Mouse (Mus musculus) left cerebral cortex, adult 18-20 months (tissue): Measurements from ENCODE around the gene Cdk2ap2. TPM values are rescaled to one million over a fixed set of nuclear protein-coding genes. Genes with fewer than 3 reads are reported as not detected.
A peak's percentile ranks its signal among the peaks of the same experiment; 100 is the strongest.
"Not testable (repeated sequence)": the region's sequence is repeated elsewhere in the genome, so short reads cannot be mapped to it uniquely, and the experiment has no call there.

Experiments
- DNase-seq, 2 experiments: peaks; one replicate each; pipeline ENCODE4 v3.0.0; 2021 to 2022; ENCODE audit warnings: low spot score in 2 of 2, mixed read lengths in 1 of 2
- total RNA-seq, 2 experiments: library from RNA; stranded (reverse); gene quantifications; 2 replicates each; pipeline ENCODE4 v1.2.3; 2021

Cdk2ap2 gene
- total RNA-seq, 2 experiments from 2014 or later, result 33.6 to 37.3 TPM

DNA sequence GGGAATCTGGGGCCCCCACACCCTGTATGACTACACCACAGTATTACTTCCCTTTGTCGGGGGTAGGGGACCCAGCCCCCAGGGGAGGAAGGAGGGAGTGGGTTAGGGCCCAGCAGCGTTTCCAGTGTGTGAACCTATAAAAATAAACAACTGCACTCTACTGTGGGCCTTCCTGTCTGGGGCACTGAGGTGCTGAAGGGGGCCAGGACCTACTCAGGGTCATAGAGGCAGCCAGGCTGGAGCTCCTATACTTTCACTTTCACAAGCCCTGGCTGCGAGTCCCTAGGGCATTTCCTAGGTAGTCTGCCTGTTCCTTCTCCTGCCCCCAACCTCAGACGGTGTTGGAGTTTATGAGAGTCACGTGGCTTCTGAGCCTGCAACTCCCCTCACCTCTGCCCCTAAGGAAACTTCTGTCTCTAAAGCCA is 16.8 kb downstream of the Cdk2ap2 start:
- DNase-seq, result no peak

DNA sequence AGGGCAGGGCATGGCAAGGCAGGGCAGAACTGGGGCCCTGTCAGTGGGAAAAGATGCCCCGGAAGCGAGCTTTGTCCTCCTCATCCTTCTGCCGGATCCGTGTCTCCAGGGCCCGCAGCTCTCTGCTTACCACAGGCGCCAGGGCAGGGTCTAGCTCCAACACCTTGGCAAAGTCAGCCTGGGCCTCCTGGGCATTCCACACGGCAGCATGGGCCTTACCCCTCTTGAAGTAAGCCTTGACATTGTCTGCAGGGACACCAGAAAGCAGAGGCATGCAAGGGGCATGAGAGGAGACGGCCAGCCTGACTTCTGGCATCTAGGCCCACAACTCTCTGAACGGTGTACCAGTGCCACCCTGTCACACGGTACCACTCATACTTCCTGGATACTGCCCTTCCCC is 17.6 kb downstream of the Cdk2ap2 start:
- DNase-seq, result no peak

DNA sequence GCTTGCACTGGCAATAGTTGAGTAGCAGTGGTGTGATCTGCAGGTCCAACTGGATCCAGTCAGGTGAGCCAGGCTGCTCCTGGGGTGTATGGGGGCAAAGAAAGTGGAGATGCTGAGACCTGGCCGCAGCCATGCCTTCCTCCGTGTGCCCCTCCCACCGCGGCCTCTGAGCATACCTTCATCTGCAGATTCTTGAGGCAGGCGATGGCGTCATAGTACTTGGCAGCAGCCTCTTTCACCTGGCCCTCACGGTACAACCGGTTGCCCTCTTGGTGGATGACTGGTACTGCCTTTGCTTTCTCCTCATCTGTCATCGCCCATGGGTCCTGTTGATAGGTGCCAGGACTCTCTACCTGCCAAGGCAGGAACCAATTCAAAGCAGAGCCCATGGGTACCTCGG is 18.2 kb downstream of the Cdk2ap2 start:
- no peak for DNase-seq

DNA sequence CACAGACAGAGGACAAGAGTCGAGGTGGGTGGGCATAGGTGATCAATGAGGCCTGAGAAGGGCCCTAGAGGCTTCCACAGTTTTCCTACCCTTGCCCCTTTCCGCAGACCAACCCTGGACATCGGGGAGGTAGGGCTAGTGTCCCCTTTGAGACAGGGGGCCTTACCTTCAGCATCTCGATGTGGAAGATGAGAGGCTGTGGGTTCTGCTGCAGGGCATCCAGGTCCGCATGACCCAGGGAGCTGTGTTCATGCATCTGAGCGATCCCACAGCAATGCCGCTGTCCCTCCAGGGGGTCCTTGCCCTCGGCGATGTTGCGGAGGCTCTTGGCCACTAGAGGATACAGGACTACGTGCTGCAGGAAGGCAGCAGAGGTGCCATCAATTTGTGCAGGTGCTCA is 18.8 kb downstream of the Cdk2ap2 start:
- no peak for DNase-seq

GRCm38 (mm10) chr19:4117006-4117405 is 20.0 kb downstream of the Cdk2ap2 start:
- DNase-seq, result no peak

DNA sequence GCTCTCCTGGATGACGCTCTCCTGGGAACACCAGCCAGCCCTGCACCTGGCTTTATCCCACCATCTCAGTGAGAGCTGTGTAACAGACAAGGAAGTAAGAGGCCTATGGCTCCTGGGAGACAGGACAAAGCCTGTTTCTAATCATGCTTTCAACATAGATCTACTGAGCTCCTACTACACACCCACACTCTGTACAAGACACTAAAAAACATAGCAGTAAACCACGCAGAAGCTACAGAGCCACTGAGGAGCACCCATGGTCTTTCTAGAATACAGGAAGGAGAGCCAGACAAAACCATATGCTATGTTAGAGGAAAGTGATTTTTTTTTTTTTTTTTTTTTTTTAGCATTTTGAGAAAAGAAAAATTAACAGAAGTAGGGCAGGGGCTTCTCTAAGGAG is 21.4 kb downstream of the Cdk2ap2 start:
- DNase-seq, result no peak

- no peak for DNase-seq
Measured at GRCm38 (mm10) chr19:4119716-4120487, 22.9 kb downstream of the Cdk2ap2 start.

GRCm38 (mm10) chr19:4120496-4120895 is 23.5 kb downstream of the Cdk2ap2 start:
- DNase-seq, result no peak

- peak; percentile 97 to 98 for DNase-seq
Measured at GRCm38 (mm10) chr19:4121097-4121805, 24.3 kb downstream of the Cdk2ap2 start.

DNA sequence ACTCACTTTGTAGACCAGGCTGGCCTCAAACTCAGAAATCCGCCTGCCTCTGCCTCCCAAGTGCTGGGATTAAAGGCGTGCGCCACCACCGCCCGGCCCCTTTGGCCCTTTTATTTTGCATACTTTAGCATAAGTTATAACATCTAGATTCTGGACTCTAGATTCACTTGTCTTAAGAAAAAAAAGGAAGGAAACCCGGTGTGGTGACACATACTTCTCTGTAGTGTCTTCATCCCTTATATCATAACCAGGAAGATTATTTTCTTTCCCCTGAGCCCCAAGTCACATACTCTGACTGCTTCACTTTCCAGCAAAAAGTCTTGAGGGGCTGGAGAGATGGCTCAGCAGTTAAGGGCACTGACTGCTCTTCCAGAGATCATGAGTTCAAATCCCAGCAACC is 24.9 kb downstream of the Cdk2ap2 start:
- not testable (repeated sequence) for DNase-seq

GRCm38 (mm10) chr19:4122411-4123370 is 25.7 kb downstream of the Cdk2ap2 start:
- DNase-seq, result no peak

DNA sequence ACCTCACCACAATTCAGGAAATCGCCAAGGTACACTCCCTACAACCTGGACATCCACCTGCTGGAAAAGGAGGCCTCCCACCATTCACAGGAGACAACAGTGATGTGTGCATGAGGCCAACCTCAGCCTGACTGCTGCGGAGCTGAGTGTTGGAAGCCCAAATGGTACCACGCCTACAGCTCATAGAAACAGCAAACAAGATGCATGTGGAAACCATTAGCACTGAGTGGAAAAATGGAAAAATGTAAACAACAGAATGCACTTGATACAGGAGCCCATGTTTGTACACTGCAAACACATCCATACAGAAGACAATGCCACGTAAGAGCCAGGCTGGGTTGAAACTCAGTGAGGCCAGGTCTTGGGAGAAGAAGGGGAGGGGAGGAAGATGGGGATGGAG is 27.4 kb downstream of the Cdk2ap2 start:
- no peak for DNase-seq

DNA sequence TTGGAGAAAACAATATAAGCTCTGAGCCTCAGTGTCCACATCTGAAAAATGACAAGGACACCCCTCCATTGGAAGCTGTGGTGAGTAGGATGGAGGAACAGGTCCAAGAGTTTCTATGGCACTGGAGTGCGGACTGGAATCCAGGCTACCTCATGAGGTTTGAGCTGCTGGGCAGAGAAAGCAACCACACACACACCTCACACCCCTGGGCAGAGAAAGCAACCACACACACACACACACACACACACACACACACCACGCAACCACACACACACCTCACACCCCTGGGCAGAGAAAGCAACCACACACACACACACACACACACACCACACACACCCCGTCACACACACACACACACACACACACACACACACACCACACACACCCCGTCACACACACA is 28.3 kb downstream of the Cdk2ap2 start:
- DNase-seq, result peak in 1 of 2 experiments; percentile 24

DNA sequence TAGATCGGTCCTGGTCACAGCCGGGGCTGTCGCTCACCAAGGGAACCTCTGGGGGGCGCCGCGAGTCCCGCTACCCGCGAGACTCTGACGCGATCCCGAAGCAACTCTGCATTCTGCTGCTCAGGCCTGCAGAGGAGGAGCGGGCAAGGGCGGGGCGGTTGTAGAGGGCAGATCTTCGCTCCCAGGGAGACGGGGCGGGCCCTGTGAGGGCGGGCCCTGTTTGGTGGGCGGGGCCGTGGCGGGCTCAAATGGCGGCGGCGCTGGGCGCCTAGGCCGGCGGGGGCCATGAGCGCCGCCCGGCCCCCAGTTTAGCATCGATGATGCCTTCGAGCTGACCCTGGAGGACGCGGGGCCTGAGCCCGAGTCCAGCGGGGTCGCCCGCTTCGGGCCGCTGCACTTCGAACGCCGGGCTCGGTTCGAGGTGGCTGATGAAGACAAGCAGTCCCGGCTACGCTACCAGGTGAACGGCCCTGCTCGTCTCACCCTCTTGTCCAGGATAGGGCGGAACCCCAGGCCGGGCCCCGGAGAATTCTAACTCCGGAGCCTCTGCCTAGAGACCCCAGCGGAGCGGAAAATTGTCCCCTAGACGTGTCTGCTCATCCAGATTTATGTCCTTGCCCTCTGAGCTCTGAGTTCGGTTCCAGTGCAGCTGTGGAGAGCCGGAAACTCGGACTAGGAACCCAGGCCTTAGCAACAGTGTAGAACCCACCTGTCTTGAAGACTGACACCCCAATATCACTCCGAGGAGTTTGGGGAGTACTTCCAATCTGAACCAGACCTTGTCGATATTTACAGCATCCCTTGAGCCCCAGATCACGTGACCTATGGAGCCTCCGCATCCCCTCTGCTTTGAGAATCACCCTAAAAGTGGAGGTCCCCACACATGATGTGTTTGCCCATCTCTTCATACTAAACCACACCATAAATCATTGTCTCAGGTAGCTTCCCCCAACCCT is 29.0 kb downstream of the Cdk2ap2 start, which contains the start of gene Aip:
TSS of gene Aip (minus strand) at position 118 of the 956 bp plus-strand sequence.
- DNase-seq, result peak; percentile 96 to 98

DNA sequence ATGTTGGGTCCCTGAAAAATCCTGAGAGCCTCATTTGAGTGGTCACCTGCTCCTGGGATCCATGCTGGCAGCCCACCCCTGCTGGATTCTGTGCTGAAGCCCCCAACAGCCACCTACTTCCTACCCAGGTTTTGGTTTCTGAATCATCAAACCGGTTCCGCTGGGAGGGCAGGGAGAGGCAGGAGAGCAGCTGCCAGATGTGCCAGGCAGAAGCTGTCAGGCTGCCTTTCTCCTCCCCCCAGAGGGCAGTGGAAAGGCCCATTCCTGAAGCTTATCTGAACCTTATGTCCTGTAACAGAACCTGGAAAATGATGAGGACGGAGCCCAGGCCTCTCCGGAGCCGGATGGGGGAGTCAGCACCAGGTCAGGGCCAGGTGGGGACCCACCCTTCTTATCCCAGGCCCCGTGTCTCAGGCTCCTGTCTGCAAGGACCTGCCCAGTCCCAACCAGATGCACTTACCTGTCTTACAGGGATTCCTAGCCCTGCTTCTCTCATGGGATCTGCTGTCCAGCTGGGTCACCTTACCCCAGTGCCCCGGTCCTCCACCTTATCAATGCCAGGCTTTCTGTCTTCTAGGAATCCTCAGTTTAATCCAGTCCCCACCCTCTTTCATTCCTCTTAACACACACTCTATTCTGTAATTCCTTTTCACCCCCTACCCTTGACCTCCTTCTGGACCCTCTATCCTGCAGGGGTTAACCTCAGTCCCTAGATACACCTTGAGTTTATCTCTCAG is 29.9 kb downstream of the Cdk2ap2 start:
- no peak for DNase-seq

GRCm38 (mm10) chr19:4129462-4129861 is 32.5 kb downstream of the Cdk2ap2 start:
- DNase-seq, result no peak

- DNase-seq, result no peak
Measured at GRCm38 (mm10) chr19:4130106-4130505, 33.1 kb downstream of the Cdk2ap2 start.

DNA sequence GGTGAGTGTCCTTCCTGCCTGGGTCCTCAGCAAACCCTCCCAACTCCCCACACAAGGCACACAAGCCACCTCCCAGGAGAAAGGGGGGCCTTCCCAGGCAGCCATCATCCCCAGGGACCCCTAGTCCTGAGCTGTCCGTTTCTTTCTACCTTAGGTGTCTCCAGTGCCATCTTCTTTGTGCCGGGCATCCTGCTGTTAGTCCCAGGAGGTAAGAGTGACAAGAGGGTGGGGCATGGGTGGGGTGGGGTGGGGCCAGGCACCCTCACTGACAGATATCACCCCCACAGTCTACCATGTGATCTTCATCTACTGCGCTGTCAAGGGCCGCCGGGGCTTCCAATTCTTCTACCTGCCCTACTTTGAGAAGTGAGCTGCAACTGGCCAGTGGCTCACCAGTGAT is 34.1 kb downstream of the Cdk2ap2 start:
- DNase-seq, result no peak

GRCm38 (mm10) chr19:4131768-4132167 is 34.8 kb downstream of the Cdk2ap2 start:
- DNase-seq, result no peak
